Mouse (Mus musculus): Measurements from ENCODE around the gene Map3k21.

Map3k21 gene

GRCm38 (mm10) chr8:125910365-125911228, at the start of gene Map3k21:
Gene Map3k21 (plus strand): TSS chr8:125910450.
- DNase-seq: peak; percentile 39 to 49

- no peak for DNase-seq
These were observed 44.1 kb upstream of the Map3k21 start for GRCm38 (mm10) chr8:125866125-125866524.

- no peak for DNase-seq
These were observed 41.7 kb upstream of the Map3k21 start for GRCm38 (mm10) chr8:125868552-125868951.

- no peak for DNase-seq
These were observed 40.5 kb upstream of the Map3k21 start for GRCm38 (mm10) chr8:125869739-125870138.

- DNase-seq: no peak
These were observed 40.0 kb upstream of the Map3k21 start for GRCm38 (mm10) chr8:125870179-125870702.

GRCm38 (mm10) chr8:125870821-125871321, 39.4 kb upstream of the Map3k21 start:
- peak; percentile 60 to 69 for DNase-seq

GRCm38 (mm10) chr8:125872501-125873249, 37.6 kb upstream of the Map3k21 start:
- no peak for DNase-seq

- peak in 1 of 2 experiments; percentile 12 for DNase-seq
These were observed 37.1 kb upstream of the Map3k21 start for GRCm38 (mm10) chr8:125873250-125873534.

GRCm38 (mm10) chr8:125880447-125880846, 29.8 kb upstream of the Map3k21 start:
- no peak for DNase-seq

- no peak for DNase-seq
These were observed 22.7 kb upstream of the Map3k21 start for GRCm38 (mm10) chr8:125887549-125887948.

- DNase-seq: no peak
These were observed 20.3 kb upstream of the Map3k21 start for GRCm38 (mm10) chr8:125889920-125890319.

GRCm38 (mm10) chr8:125897388-125897787, 12.9 kb upstream of the Map3k21 start:
- DNase-seq: peak in 1 of 2 experiments; percentile 25

GRCm38 (mm10) chr8:125897868-125898788, 12.1 kb upstream of the Map3k21 start, which contains the start of gene Pcnx2:
Gene Pcnx2 (minus strand): TSS chr8:125898317.
- peak; percentile 89 to 91 for DNase-seq

- DNase-seq: peak; percentile 77 to 78
These were observed 11.4 kb upstream of the Map3k21 start for GRCm38 (mm10) chr8:125898899-125899298.

- no peak for DNase-seq
These were observed 9.1 kb upstream of the Map3k21 start for GRCm38 (mm10) chr8:125901167-125901566.

- no peak for DNase-seq
These were observed 7.7 kb upstream of the Map3k21 start for GRCm38 (mm10) chr8:125902521-125902920.

- DNase-seq: no peak
These were observed 4.9 kb upstream of the Map3k21 start for GRCm38 (mm10) chr8:125905341-125905740.

GRCm38 (mm10) chr8:125907311-125907710, 2.9 kb upstream of the Map3k21 start:
- no peak for DNase-seq

- no peak for DNase-seq
These were observed 437 bp upstream of the Map3k21 start for GRCm38 (mm10) chr8:125909661-125910364.

- DNase-seq: no peak
These were observed 955 bp downstream of the Map3k21 start for GRCm38 (mm10) chr8:125911229-125911580.

- DNase-seq: no peak
These were observed 3.0 kb downstream of the Map3k21 start for GRCm38 (mm10) chr8:125913206-125913605.

GRCm38 (mm10) chr8:125914386-125914785, 4.1 kb downstream of the Map3k21 start:
- DNase-seq: no peak
